Mouse (Mus musculus): Measurements from ENCODE around the gene Thap7. TPM values are rescaled to one million over a fixed set of nuclear protein-coding genes. Genes with fewer than 3 reads are reported as not detected.
A peak's percentile ranks its signal among the peaks of the same experiment; 100 is the strongest.
"Not testable (repeated sequence)": the region's sequence is repeated elsewhere in the genome, so short reads cannot be mapped to it uniquely, and the experiment has no call there.

Gene Thap7
- total and polyA plus RNA-seq, 3 experiments: 65.4 to 65.5 TPM; not detected in 1

DNA sequence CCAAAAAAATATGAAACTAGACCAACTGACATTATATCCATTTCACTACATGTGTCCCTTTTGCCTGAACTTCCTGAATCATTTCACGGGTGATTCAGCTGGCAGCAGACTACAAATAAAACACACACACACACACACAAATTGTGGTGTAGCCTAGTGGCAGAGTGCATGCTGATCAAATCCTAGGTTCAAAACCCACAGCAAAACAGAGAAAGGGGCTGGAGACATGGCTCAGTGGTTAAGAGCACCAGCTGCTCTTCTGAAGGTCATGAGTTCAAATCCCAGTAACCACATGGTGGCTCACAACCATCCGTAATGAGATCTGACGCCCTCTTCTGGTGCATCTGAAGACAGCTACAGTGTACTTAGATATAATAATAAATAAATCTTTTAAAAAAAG, 22.9 kb downstream of the Thap7 start:
- Histone ChIP-seq H3K9ac (ENCODE audit: control insufficient read depth, low read depth, low read length, poor library complexity, severe bottlenecking) (peak overlapping the region; percentile 78), H3K27ac (ENCODE audit: control insufficient read depth, low read depth, low read length) (peak overlapping the region; percentile 98), H3K4me3 (ENCODE audit: control insufficient read depth in 1 of 2, insufficient read depth in 1 of 2, low read depth in 2 of 2, low read length in 2 of 2) (peak overlapping the region; percentile 75 to 86), H3K4me1 (ENCODE audit: control insufficient read depth in 1 of 2, insufficient read depth in 2 of 2, low read length in 2 of 2) (peaks cover 9 to 15% of the 10 kb centered on the region in 2 experiments), H3K36me3 (ENCODE audit: control insufficient read depth in 1 of 2, insufficient read depth in 2 of 2, low read length in 2 of 2) (peaks cover 0 to 15% of the 10 kb centered on the region in 2 experiments; a peak in 2 of 4 replicates)
- H3K79me2 ChIP-seq (ENCODE audit: control insufficient read depth, insufficient read depth, low read length, poor library complexity); H3K9me3 ChIP-seq (replicated peaks; ENCODE audit: insufficient read depth, low read length); H3K27me3 ChIP-seq (ENCODE audit: control insufficient read depth in 1 of 2, insufficient read depth in 2 of 2, low read length in 2 of 2): not testable (repeated sequence)
- peak; percentile 54 for DNase-seq (ENCODE audit: low read depth, low spot score)
- peak; percentile 87 for TF ChIP-seq TBP (IDR thresholded peaks at IDR 0.05; ENCODE audit: low read depth, low read length)
- TF ChIP-seq CTCF (IDR thresholded peaks at IDR 0.05 in 2 of 3, conservative IDR thresholded peaks at IDR 0.05 in 1 of 3; ENCODE audit: control insufficient read depth in 1 of 3, insufficient read depth in 1 of 3, low read depth in 2 of 3, low read length in 3 of 3, poor library complexity in 1 of 3, severe bottlenecking in 1 of 3): 0 out of 6 replicates have a peak, but pooled peaks of 1 of the 3 experiments have one; percentile 24

GRCm38 (mm10) chr16:17507018-17507552, 23.9 kb downstream of the Thap7 start:
- H3K4me1 ChIP-seq (ENCODE audit: control insufficient read depth in 1 of 2, insufficient read depth in 2 of 2, low read length in 2 of 2): peaks cover 9 to 15% of the 10 kb centered on the region in 2 experiments
- H3K27me3 ChIP-seq (ENCODE audit: control insufficient read depth in 1 of 2, insufficient read depth in 2 of 2, low read length in 2 of 2): peaks cover 0 to 6% of the 10 kb centered on the region in 2 experiments; a peak in 2 of 4 replicates
- H3K9ac ChIP-seq (ENCODE audit: control insufficient read depth, low read depth, low read length, poor library complexity, severe bottlenecking): no peak overlapping the region
- H3K4me3 ChIP-seq (ENCODE audit: control insufficient read depth in 1 of 2, insufficient read depth in 1 of 2, low read depth in 2 of 2, low read length in 2 of 2): no peak overlapping the region
- no peak for DNase-seq (ENCODE audit: low read depth, low spot score)
- H3K79me2 ChIP-seq (ENCODE audit: control insufficient read depth, insufficient read depth, low read length, poor library complexity): peaks cover 8% of the 10 kb centered on the region
- TF ChIP-seq CHD2 (IDR thresholded peaks at IDR 0.05; ENCODE audit: low read length): no peak
- TF ChIP-seq MAFK (IDR thresholded peaks at IDR 0.05; ENCODE audit: borderline replicate concordance, low read depth, low read length): no peak
- no peak for TF ChIP-seq ETS1 (IDR thresholded peaks at IDR 0.05; ENCODE audit: low read depth, low read length)
- H3K36me3 ChIP-seq (ENCODE audit: control insufficient read depth in 1 of 2, insufficient read depth in 2 of 2, low read length in 2 of 2): peaks cover 0 to 15% of the 10 kb centered on the region in 2 experiments; a peak in 2 of 4 replicates
- no peaks in the 10 kb centered on the region for H3K9me3 ChIP-seq (replicated peaks; ENCODE audit: insufficient read depth, low read length)
- no peak overlapping the region for H3K27ac ChIP-seq (ENCODE audit: control insufficient read depth, low read depth, low read length)

DNA sequence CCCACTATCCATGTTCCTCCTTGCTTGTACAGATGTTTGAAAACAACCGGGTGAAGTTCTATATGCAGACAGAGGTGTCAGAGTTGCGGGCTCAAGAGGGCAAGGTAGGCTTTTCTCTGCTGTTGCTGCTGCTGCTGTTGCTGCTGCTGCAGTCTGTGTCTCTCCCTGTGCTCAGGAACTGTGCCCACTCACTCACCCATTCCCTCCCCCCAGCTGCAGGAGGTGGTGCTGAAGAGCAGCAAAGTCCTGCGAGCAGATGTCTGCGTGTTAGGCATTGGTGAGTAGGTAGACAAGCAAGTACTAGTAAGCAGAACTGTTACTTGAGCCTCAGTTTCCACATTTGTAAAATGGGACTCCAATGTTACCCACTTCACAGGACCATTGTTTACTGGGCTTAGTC, 28.3 kb downstream of the Thap7 start:
- Histone ChIP-seq H3K9ac (ENCODE audit: control insufficient read depth, low read depth, low read length, poor library complexity, severe bottlenecking) (no peak overlapping the region), H3K27me3 (ENCODE audit: control insufficient read depth in 1 of 2, insufficient read depth in 2 of 2, low read length in 2 of 2) (peaks cover 2 to 8% of the 10 kb centered on the region in 2 experiments), H3K4me1 (ENCODE audit: control insufficient read depth in 1 of 2, insufficient read depth in 2 of 2, low read length in 2 of 2) (no peaks in the 10 kb centered on the region), H3K27ac (ENCODE audit: control insufficient read depth, low read depth, low read length) (no peak overlapping the region), H3K4me3 (ENCODE audit: control insufficient read depth in 1 of 2, insufficient read depth in 1 of 2, low read depth in 2 of 2, low read length in 2 of 2) (no peak overlapping the region), H3K79me2 (ENCODE audit: control insufficient read depth, insufficient read depth, low read length, poor library complexity) (no peaks in the 10 kb centered on the region), H3K36me3 (ENCODE audit: control insufficient read depth in 1 of 2, insufficient read depth in 2 of 2, low read length in 2 of 2) (no peaks in the 10 kb centered on the region), H3K9me3 (replicated peaks; ENCODE audit: insufficient read depth, low read length) (no peaks in the 10 kb centered on the region)
- no peak for DNase-seq (ENCODE audit: low read depth, low spot score)
- TF ChIP-seq CHD1 (IDR thresholded peaks at IDR 0.05; ENCODE audit: low read depth, low read length): no peak
- no peak for TF ChIP-seq MXI1 (IDR thresholded peaks at IDR 0.05; ENCODE audit: low read depth, low read length)
- no peak for TF ChIP-seq E2F4 (IDR thresholded peaks at IDR 0.05; ENCODE audit: borderline replicate concordance, low read depth, low read length)
